Mouse (Mus musculus) lung, embryonic 14.5 days (tissue): ENCODE data around the gene Rap1gap. TPM values are rescaled to one million over a fixed set of nuclear protein-coding genes. Genes with fewer than 3 reads are reported as not detected.

Experiments
- ATAC-seq: fragments of 200-750 bp; cut with Nextera tagmentation; 2 replicates; pipeline ENCODE4 v1.8.0; 2017; ENCODE audit warnings: mild to moderate bottlenecking, moderate TSS enrichment, moderate library complexity; ENCODE audit not compliant: insufficient read depth
- DNase-seq: peaks from one replicate; pipeline ENCODE4 v3.0.0-alpha.2; 2015
- H3K27ac ChIP-seq: fragments of 300-500 bp; sonication (generic); 2 replicates; pipeline ENCODE4 v1.5.1; 2014; ENCODE audit warnings: low read depth, mild to moderate bottlenecking, moderate library complexity
- H3K27me3 ChIP-seq: fragments of 300-500 bp; sonication (generic); 2 replicates; pipeline ENCODE4 v1.6.1; 2014; ENCODE audit warnings: low read length, control low read depth; ENCODE audit not compliant: insufficient read depth
- H3K36me3 ChIP-seq: fragments of 300-500 bp; sonication (generic); 2 replicates; pipeline ENCODE4 v1.6.1; 2014; ENCODE audit warnings: control low read depth; ENCODE audit not compliant: insufficient read depth
- H3K4me1 ChIP-seq: fragments of 300-500 bp; sonication (generic); 2 replicates; pipeline ENCODE4 v1.6.1; 2014; ENCODE audit warnings: antibody characterized with exemption, control low read depth; ENCODE audit not compliant: insufficient read depth
- H3K4me2 ChIP-seq: fragments of 300-500 bp; sonication (generic); 2 replicates; pipeline ENCODE4 v1.6.1; 2014; ENCODE audit warnings: mild to moderate bottlenecking
- H3K4me3 ChIP-seq: fragments of 300-500 bp; sonication (generic); 2 replicates; pipeline ENCODE4 v1.5.1; 2014; ENCODE audit warnings: low read depth, low read length
- H3K9ac ChIP-seq: fragments of 300-500 bp; sonication (generic); 2 replicates; pipeline ENCODE4 v1.6.1; 2014
- H3K9me3 ChIP-seq: fragments of 300-500 bp; sonication (generic); 2 replicates; pipeline ENCODE4 v1.6.1; 2016; ENCODE audit warnings: low read depth, low read length, control low read depth
- CTCF ChIP-seq: IDR thresholded peaks from 2 replicates; pipeline ENCODE4 v1.5.1; 2016; ENCODE audit warnings: antibody characterized with exemption, low read depth
- WGBS: fragments of 180-500 bp; shearing (Covaris S2); extraction: QIAGEN DNeasy Blood & Tissue Kit; methylation state at CpG from one replicate; pipeline ENCODE4 v1.1.7; 2014; 5-methylcytosine and 5-hydroxymethylcytosine counted together
- polyA plus RNA-seq: library from polyadenylated mRNA; unstranded; fragments of >200 nt; fragmentation: Nextera tagmentation; extraction: Ambion mirVana; gene quantifications from 2 replicates; pipeline ENCODE4 v1.2.1, GENCODE M21; 2014

Gene Rap1gap
- polyA plus RNA-seq, 1 experiment from 2014 or later: 8.4 TPM

DNA sequence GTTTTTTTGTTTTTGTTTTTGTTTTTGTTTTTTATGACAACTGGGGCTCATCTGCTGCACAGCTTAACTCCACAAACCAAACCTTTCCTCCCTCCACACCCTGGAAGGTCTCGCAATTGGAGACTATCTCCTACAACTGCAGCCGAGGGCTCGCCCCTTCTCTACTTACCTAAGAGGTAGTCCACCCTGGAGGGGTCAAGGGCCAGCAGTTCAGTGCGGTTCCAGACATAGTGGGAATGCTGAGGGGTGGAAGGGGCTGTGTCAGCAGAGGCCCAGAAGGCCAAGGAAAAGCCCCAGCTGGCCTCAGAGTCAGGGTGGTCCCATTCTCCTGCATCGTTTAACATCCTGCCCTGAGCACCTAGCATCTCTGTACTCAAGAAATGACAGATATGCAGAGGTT is 83.1 kb downstream of the Rap1gap start:
- no peaks in the 10 kb centered on the region for H3K9me3 ChIP-seq
- no peak overlapping the region for H3K9ac ChIP-seq
- no peak for DNase-seq
- H3K4me3 ChIP-seq: no peak overlapping the region
- no peak overlapping the region for H3K4me2 ChIP-seq
- 60% methylated on average over 5 of the region's 5 CpGs for WGBS
- H3K27me3 ChIP-seq: no peaks in the 10 kb centered on the region
- TF ChIP-seq CTCF: no peak
- no peak overlapping the region for H3K27ac ChIP-seq
- no peaks in the 10 kb centered on the region for H3K4me1 ChIP-seq
- H3K36me3 ChIP-seq: no peaks in the 10 kb centered on the region
- no peak for ATAC-seq

DNA sequence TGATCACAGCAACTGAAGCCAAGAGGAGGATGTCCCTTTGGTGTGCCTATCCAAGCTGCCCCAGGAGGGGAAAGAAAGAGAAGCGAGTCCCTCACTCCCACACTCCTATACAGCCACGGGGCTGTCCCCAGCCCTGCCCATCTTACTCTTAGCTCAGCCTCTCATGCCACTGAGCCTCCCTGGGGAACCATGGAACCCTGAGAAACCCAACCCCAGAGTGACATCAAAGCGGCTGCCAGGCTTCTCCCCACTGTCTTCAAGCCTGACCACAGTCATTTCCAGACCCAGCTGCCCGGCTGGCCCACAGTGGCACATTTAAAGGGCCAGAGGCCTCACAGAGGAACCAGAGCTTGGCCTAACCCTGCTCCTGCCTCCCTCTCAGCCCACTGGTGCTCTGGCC is 84.2 kb downstream of the Rap1gap start:
- no peaks in the 10 kb centered on the region for H3K9me3 ChIP-seq
- H3K27ac ChIP-seq: no peak overlapping the region
- no peaks in the 10 kb centered on the region for H3K4me1 ChIP-seq
- H3K36me3 ChIP-seq: no peaks in the 10 kb centered on the region
- no peak overlapping the region for H3K4me3 ChIP-seq
- WGBS: 52% methylated on average over 4 of the region's 4 CpGs
- TF ChIP-seq CTCF: no peak
- ATAC-seq (no peak), DNase-seq (no peak)
- no peak overlapping the region for H3K9ac ChIP-seq
- H3K27me3 ChIP-seq: no peaks in the 10 kb centered on the region
- no peak overlapping the region for H3K4me2 ChIP-seq

DNA sequence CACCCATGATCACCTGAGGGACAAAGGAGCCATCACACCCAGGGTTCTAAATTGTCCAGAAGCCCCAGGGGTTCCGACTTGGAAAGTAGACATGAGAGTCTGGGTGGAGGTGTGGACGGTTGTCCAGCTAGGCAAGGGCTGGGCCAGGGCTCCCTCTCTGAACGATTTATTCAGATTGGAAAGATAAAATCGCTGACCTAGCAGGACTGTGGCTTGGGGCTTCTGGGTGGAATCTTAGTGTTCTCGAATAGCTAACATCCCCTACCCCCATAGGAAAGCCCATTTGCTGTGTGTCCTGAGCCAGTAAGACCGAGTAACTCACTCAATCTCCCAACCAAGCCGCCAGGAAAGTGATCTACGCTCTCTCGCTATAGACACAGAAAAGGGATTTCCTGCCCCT is 85.2 kb downstream of the Rap1gap start:
- Histone ChIP-seq H3K9ac (no peak overlapping the region), H3K27me3 (no peaks in the 10 kb centered on the region), H3K4me2 (no peak overlapping the region), H3K4me1 (no peaks in the 10 kb centered on the region), H3K27ac (no peak overlapping the region), H3K4me3 (no peak overlapping the region), H3K36me3 (no peaks in the 10 kb centered on the region), H3K9me3 (no peaks in the 10 kb centered on the region)
- TF ChIP-seq CTCF: no peak
- 60% methylated on average over 9 of the region's 9 CpGs for WGBS
- DNase-seq (no peak), ATAC-seq (no peak)

DNA sequence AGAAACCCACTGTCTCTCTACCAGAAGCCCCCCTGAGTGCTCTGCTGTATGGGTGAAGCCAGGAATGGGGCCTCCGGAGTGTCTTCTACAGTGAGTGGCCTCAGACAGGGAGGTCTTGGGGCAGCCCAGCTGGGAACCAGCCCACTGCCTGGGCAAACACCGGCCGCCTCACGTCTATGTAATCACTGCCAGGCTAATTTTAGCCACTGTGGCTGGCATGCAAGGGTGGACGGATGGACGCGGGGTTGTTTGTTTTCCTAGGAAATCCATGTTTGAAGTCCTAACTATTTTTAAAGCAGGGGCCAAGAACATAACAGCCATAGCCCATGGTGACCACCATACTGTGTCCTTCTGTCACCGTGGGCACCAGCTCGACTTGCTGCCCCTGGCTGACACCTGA is 85.6 kb downstream of the Rap1gap start:
- no peak for TF ChIP-seq CTCF
- Histone ChIP-seq H3K9me3 (no peaks in the 10 kb centered on the region), H3K36me3 (no peaks in the 10 kb centered on the region), H3K27me3 (no peaks in the 10 kb centered on the region), H3K4me2 (no peak overlapping the region), H3K4me1 (no peaks in the 10 kb centered on the region), H3K4me3 (no peak overlapping the region), H3K27ac (no peak overlapping the region), H3K9ac (no peak overlapping the region)
- ATAC-seq: no peak
- 52% methylated on average over 9 of the region's 9 CpGs for WGBS
- DNase-seq: no peak

DNA sequence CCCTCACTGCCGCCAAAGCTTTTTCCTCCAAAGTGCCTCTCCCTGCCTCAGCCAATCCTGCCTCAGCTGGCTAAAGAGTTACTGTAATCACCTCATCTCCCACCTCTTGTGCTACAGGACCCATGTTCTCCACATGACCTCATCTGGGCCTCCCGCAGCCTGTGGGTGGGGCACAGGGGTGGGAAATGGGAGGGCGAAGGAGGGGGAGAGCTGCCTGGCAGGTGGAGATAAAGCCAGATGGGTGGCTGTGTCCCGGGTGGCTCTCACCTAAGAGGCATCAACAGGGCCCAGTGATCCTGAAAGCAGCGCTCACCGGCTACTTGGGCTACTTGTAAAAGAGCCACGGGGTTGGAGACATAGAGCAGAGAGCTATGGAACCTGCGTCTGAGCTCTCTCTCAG is 86.8 kb downstream of the Rap1gap start:
- Histone ChIP-seq H3K27ac (peak overlapping the region; percentile 21; the same call in 1 of the 2 replicates), H3K4me2 (no peak overlapping the region; the same call in 1 of the 2 replicates), H3K9ac (no peak overlapping the region; the same call in 1 of the 2 replicates), H3K36me3 (no peaks in the 10 kb centered on the region), H3K4me1 (no peaks in the 10 kb centered on the region), H3K9me3 (no peaks in the 10 kb centered on the region), H3K4me3 (no peak overlapping the region), H3K27me3 (no peaks in the 10 kb centered on the region)
- ATAC-seq: peak; percentile 65
- DNase-seq: no peak
- 58% methylated on average over 8 of the region's 8 CpGs for WGBS
- no peak for TF ChIP-seq CTCF

DNA sequence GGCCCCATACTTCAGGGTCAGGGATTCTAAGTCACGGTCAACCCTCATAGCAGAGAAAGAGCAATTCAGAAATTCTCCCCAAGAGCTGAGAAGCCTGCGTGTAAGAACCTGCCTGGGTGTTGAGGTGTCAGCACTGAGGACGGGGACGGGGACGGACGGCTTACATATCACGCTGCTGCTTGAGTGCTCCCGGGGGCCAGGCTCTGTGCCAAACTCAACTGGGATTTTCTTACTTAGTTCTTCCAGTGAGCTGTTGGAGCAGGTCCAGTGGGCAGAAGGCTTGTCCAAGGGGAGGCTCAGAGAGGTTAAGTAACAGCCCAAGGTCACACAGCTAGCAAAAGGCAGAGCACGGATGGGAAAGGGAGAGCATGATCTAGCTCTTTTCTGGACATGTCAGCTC is 87.2 kb downstream of the Rap1gap start:
- Histone ChIP-seq H3K27me3 (no peaks in the 10 kb centered on the region), H3K4me1 (no peaks in the 10 kb centered on the region), H3K9ac (no peak overlapping the region; the same call in 1 of the 2 replicates), H3K9me3 (no peaks in the 10 kb centered on the region), H3K4me2 (no peak overlapping the region), H3K4me3 (no peak overlapping the region), H3K36me3 (no peaks in the 10 kb centered on the region), H3K27ac (peak overlapping the region; percentile 21; the same call in 1 of the 2 replicates)
- 39% methylated on average over 9 of the region's 9 CpGs for WGBS
- peak; percentile 79 for DNase-seq
- TF ChIP-seq CTCF: no peak
- ATAC-seq: no peak

DNA sequence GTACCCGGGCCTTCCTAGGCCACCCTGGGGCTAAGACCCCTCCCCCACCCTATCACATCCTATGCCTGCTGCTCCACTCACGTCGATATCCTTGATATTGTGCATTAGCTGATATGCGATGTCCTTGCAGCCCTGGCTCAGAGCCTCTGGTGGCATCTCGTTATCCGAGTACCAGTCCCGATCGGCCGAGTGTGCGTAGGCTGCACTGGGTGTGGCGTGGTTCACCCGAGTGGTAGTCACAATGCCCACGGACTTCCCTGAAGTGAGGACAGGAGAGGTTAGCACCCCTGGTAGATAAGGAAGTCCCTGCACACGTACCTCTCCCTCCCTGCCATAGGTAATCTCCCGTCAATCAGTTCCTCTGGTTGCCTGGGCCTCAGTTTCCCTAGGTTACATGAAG is 87.9 kb downstream of the Rap1gap start:
- no peaks in the 10 kb centered on the region for H3K9me3 ChIP-seq
- no peak for TF ChIP-seq CTCF
- WGBS: 79% methylated on average over 15 of the region's 15 CpGs
- no peaks in the 10 kb centered on the region for H3K27me3 ChIP-seq
- no peak for ATAC-seq
- H3K4me3 ChIP-seq: no peak overlapping the region
- H3K9ac ChIP-seq: no peak overlapping the region
- no peak overlapping the region for H3K4me2 ChIP-seq
- no peak for DNase-seq
- H3K27ac ChIP-seq: no peak overlapping the region
- no peaks in the 10 kb centered on the region for H3K36me3 ChIP-seq
- H3K4me1 ChIP-seq: no peaks in the 10 kb centered on the region

DNA sequence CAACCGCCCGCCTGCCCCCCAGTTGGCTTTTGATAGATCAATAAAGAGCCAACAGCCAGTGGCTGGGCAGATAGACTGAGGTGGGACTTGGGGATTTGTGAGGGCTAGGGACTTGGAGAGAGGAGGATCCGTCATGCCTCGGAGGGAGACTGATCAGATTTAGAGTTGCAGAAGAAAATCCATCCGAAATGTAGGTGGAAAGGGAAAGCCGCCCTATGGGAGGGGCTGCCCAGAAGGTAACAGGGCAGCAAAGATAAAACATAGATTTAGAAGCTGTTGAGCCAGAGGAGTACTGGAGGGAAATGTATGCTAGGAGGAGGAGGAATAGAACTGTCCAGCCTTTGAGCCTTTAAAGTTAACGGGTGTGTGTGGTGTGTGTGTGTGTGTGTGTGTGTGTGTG is 88.7 kb downstream of the Rap1gap start:
- H3K27ac ChIP-seq: no peak overlapping the region
- H3K27me3 ChIP-seq: no peaks in the 10 kb centered on the region
- 82% methylated on average over 7 of the region's 7 CpGs for WGBS
- no peak for DNase-seq
- no peaks in the 10 kb centered on the region for H3K36me3 ChIP-seq
- no peaks in the 10 kb centered on the region for H3K4me1 ChIP-seq
- H3K4me3 ChIP-seq: no peak overlapping the region
- H3K4me2 ChIP-seq: no peak overlapping the region
- H3K9ac ChIP-seq: no peak overlapping the region
- no peak for TF ChIP-seq CTCF
- no peak for ATAC-seq
- no peaks in the 10 kb centered on the region for H3K9me3 ChIP-seq
